Mouse (Mus musculus) erythroblast, adult 5-6 weeks (primary cell): ENCODE results near the gene Ncapg2. TPM values are rescaled to one million over a fixed set of nuclear protein-coding genes. Genes with fewer than 3 reads are reported as not detected.

Experiments
- ATAC-seq: replicated peaks from 2 replicates; pipeline ENCODE4 v1.8.0; 2016; ENCODE audit warnings: moderate number of reproducible peaks, mild to moderate bottlenecking, moderate TSS enrichment, inconsistent platforms; ENCODE audit not compliant: poor library complexity, low FRiP score, severe bottlenecking
- total RNA-seq, 2 experiments: library from RNA; stranded (forward) in 1 of 2; stranded (reverse) in 1 of 2; fragments of 150-400 nt in 1 of 2; fragments of 200-764, 138-1000 nt in 1 of 2; gene quantifications; 2 replicates each; pipeline versions ENCODE4 v1.2.3 to v1.2.4; 2015 to 2017; ENCODE audit warnings: low replicate concordance in 2 of 2

Gene Ncapg2
- total RNA-seq, 2 experiments from 2014 or later = 57.3 to 100 TPM

DNA sequence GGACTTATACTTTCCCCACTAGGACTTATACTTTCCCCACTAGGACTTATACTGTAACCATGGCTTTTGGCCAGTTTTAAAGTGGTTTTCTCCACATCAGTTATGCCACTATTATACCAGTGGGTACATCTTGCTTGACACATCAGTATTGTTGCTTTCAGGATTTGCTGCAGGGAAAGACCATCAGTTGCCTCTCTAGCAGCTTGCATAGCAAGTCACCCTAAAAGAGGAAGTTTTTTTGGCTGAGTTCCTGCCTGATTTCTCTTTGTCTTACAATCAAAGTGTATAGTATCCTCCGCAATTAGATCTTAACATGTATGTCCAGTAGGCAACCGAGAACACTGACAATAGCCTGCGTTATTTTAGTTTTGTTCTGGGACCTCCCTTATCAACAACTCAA lies 30.9 kb downstream of the Ncapg2 start:
- ATAC-seq = no peak

DNA sequence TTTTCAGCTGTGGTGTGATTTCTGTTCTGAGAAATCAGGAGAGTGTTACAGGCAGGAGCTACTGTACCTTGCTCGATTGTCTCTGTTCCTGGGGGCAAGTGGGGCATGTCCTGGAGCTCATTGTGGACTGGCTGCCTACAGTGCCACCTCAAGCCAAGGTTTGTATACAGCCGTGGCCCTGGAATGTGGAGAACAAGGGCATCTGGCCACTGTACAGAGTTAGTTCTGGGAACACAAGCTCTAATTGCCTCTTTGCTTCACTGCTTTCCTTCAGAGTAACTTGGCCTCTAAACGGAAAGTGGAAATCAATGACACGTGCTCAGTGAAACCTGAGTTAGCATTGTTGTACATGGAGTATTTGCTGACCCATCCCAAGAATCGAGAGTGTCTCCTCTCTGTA lies 33.4 kb downstream of the Ncapg2 start:
- no peak for ATAC-seq

GRCm38 (mm10) chr12:116442184-116442583 lies 37.0 kb downstream of the Ncapg2 start:
- no peak for ATAC-seq

- ATAC-seq = no peak
These were observed 44.3 kb downstream of the Ncapg2 start for GRCm38 (mm10) chr12:116449536-116449935.

GRCm38 (mm10) chr12:116460379-116461065 lies 55.3 kb downstream of the Ncapg2 start:
- ATAC-seq = no peak

GRCm38 (mm10) chr12:116467030-116467429 lies 61.8 kb downstream of the Ncapg2 start:
- no peak; the same call in 1 of the 2 replicates for ATAC-seq

GRCm38 (mm10) chr12:116468348-116468747 lies 63.1 kb downstream of the Ncapg2 start:
- no peak for ATAC-seq

DNA sequence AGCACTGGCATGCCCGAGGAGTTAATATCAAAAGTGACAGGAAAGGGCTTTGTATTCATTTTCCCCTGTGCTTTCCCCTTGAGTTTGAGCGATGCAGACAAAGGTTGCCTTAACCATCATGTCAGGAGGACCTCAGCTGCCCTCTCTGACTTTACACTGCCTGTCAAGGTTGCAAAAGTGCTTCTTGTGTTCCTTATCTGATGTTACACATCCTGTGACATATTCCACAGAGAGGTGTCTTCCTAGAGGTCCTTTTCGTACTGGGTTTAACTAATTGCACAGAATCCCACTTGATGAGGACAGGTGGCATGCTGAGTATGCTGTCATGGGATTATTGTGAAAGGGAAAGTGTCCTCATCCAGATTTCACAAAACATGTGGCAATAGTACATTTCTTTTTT lies 63.9 kb downstream of the Ncapg2 start:
- ATAC-seq = no peak

GRCm38 (mm10) chr12:116473264-116473663 lies 68.1 kb downstream of the Ncapg2 start:
- ATAC-seq = no peak

- ATAC-seq = no peak
These were observed 68.6 kb downstream of the Ncapg2 start for GRCm38 (mm10) chr12:116473761-116474160.

DNA sequence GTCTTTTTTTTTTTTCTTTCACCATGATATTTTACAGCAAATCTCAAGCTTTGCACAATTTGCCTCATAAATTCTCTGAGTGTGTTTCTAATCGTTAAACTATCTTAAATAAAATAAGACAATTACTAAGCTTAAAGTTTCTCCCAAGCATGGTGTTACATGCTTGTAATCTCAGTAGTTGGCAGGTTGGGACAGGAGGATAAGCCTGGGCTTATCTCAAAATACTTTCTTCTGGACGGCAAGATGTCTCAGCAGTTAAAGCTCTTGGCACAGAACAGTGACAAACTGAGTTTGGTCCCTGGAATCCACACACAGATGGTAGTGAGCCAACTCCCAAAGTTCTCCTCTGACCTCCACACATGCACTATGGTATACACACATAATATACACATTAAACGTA lies 69.5 kb downstream of the Ncapg2 start:
- no peak for ATAC-seq

DNA sequence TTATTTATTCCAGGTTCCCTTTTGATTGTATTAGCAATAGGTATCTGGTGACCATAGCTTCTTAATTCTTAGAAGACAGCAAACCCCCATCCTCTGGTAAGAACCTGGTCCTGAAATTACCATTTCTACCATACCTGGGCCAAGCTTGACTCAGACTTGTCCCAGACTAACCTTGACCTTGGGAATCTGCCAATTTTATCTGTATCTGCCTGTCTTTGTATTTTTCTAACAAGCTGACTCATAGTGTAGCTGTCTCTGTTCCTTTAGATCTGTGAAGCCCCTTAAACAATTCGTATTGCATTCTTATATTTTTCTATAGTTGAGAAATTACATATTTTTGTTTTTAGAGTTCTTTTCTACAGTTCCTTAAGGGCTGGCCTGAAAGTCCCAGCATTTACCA lies 73.6 kb downstream of the Ncapg2 start:
- ATAC-seq = no peak

DNA sequence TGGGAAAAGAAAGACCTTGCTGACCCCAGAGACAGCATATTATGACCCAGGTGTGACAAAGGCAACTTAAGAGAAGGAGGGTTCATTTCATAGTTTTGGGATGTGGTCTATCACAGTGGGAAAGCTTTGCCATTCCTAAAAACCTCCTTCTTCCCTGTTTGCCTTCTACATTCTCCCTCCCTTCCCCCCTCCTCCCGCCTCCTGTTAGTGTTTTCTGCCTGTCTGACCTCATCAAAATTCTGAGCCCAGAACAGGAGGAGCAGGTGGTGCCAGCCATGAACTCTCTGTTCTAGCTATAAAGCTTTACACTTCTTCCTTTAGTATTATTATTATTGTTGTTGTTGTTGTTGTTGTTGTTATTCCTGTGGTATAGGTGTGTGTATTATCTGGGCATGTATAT lies 76.7 kb downstream of the Ncapg2 start:
- ATAC-seq = no peak

DNA sequence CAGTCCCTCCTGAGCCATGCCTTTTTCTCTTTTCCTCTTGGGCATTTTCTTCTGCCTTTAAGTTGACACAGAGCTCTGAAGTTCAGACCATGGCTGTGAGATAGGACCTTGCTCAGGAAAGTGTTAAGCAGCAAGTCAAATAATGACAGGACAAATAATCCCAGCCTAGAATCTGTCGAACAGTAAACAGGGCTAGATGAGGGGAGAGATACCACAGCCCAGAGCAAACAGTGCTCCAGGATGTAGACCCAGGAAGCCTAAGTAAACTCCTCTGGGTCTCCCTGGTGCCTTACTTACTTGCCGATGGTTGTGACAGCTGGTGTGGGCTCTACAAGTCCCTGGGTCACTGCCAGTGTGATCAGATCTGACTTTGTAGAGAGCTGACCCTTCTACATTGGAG lies 78.4 kb downstream of the Ncapg2 start:
- no peak for ATAC-seq

DNA sequence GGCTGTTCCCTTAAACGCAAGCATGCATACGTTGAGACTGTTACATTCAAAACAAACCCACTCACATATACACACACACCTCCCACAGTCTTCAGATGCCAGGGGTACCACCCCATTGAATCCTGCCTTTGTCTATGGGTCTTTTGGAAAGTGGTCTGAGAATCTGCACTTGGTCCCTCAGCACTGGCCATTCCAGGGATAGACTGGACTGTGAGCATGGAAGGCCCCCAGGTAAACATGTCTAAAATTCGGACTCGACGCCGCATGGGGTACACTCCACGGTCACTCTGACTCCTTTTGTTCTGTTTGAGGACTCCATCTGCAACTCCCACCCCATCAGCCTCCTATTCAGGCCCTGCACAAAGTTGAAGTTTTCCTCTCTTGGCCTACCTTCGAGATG lies 79.8 kb downstream of the Ncapg2 start:
- no peak for ATAC-seq

GRCm38 (mm10) chr12:116485591-116486403 lies 80.6 kb downstream of the Ncapg2 start, which contains the start of gene Ptprn2:
Gene Ptprn2 (plus strand): TSS chr12:116485720.
- ATAC-seq = no peak

GRCm38 (mm10) chr12:116486404-116486730 lies 81.2 kb downstream of the Ncapg2 start:
- no peak for ATAC-seq

GRCm38 (mm10) chr12:116488836-116489235 lies 83.6 kb downstream of the Ncapg2 start:
- ATAC-seq = no peak

DNA sequence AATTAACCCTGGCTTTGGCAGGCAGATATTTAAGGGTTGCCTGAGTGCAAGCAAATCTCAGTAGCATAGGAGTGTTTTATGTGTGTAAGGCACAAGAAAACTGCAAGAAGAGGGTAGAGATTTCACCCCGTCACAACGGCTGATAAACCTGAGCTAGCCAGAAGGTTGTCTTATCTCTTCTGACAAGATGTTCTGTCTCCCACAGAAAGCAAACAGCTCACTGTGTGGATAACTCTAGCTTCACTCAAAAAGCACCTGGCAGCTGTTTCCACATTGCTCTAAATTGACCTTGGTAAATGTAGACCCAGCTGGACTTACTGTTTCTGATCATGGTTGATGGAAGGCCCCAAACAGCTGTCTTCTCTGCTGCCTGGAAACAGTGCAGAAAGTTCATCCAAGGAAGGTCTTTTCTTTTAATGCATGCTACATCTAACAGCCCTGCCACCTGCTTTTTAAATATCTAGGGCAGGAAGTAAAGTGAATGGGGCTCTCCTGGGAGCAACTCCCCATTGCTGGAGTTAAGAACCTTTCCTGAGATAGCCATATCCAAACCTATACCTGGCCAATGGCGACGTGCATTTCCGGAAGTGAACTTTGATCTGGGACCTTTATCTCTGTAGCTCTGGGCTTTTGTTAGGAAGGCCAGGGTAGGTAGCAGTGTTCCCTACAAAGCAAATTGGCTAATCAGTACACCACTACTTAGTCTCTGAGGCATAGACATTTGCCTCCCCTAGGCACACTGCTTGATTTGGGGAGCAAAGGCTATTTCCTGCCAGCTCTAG lies 85.6 kb downstream of the Ncapg2 start:
- ATAC-seq = no peak

DNA sequence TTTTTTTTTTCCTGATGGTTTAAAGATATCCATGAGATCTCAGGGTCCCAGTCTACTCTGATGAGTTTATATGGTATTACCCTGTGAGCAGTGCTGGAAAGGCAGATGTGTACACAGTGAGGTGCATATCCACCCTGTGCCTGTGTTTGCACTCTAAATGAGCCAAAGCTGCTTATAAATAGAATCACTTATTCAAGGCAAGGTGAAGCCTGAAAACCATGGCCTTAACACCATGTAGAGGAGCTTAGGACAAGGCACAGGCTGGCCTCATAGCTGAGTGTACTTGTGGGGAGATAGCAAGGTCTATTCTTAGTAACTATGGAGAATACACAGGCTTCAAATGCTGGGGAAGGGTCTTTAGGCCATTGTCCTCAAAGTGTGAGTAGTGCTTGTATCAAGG lies 93.5 kb downstream of the Ncapg2 start:
- ATAC-seq = no peak

DNA sequence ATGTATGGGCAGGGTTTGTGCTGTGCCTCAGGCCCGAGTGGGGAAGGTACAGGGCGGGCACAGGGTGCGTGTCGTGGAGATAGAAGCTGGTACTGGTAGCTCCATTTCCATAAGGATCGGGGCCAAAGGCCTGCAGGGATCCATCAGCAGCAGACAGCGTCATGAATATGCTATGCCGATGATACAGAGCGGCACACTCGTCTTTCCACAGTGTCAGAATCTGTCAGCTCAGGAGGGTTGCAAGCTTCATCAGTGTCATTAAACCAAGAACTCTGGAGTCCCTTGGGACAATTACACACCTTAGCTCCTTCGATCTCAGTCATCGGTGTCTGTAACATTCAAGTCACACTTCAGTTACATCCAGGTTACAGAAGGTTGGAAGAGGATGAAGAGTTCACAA lies 95.5 kb downstream of the Ncapg2 start:
- no peak for ATAC-seq
